Mouse (Mus musculus) limb, embryonic 11.5 days (tissue): ENCODE data around the gene Hipk1. TPM values are rescaled to one million over a fixed set of nuclear protein-coding genes. Genes with fewer than 3 reads are reported as not detected.

Experiments
- ATAC-seq: fragments of 200-750 bp; cut with Nextera tagmentation; 2 replicates; pipeline ENCODE4 v1.8.0; 2017; ENCODE audit warnings: low read depth; ENCODE audit not compliant: insufficient number of reproducible peaks, low FRiP score, low TSS enrichment
- DNase-seq: peaks from one replicate; pipeline ENCODE4 v3.0.0-alpha.2; 2015; ENCODE audit warnings: low spot score
- H3K27ac ChIP-seq: fragments of 300-500 bp; sonication (generic); replicated peaks from 2 replicates; pipeline ENCODE4 v1.5.1; 2014; ENCODE audit warnings: low read depth, mild to moderate bottlenecking, low read length
- H3K27me3 ChIP-seq: fragments of 300-500 bp; sonication (generic); 2 replicates; pipeline ENCODE4 v1.6.1; 2014; ENCODE audit warnings: mild to moderate bottlenecking, low read length, mixed read lengths; ENCODE audit not compliant: control insufficient read depth, insufficient read depth
- H3K36me3 ChIP-seq: fragments of 300-500 bp; sonication (generic); 2 replicates; pipeline ENCODE4 v1.6.1; 2014; ENCODE audit warnings: mild to moderate bottlenecking, low read length, moderate library complexity, mixed read lengths; ENCODE audit not compliant: control insufficient read depth, insufficient read depth
- H3K4me1 ChIP-seq: fragments of 300-500 bp; sonication (generic); 2 replicates; pipeline ENCODE4 v1.6.1; 2014; ENCODE audit warnings: low read length, mixed read lengths; ENCODE audit not compliant: control insufficient read depth, insufficient read depth
- H3K4me2 ChIP-seq: fragments of 300-500 bp; sonication (generic); 2 replicates; pipeline ENCODE4 v1.6.1; 2014; ENCODE audit warnings: low read depth, mild to moderate bottlenecking, moderate library complexity; ENCODE audit not compliant: severe bottlenecking
- H3K4me3 ChIP-seq: fragments of 300-500 bp; sonication (generic); 2 replicates; pipeline ENCODE4 v1.5.1; 2014; ENCODE audit warnings: low read depth, low read length
- H3K9ac ChIP-seq: fragments of 300-500 bp; sonication (generic); 2 replicates; pipeline ENCODE4 v1.6.1; 2014; ENCODE audit warnings: mild to moderate bottlenecking, low read length
- H3K9me3 ChIP-seq: fragments of 300-500 bp; sonication (generic); 2 replicates; pipeline ENCODE4 v1.6.1; 2016; ENCODE audit warnings: low read length; ENCODE audit not compliant: control insufficient read depth
- WGBS: fragments of 180-500 bp; shearing (Covaris S2); extraction: QIAGEN DNeasy Blood & Tissue Kit; methylation state at CpG from one replicate; pipeline ENCODE4 v1.1.7; 2014; 5-methylcytosine and 5-hydroxymethylcytosine counted together
- polyA plus RNA-seq: library from polyadenylated mRNA; unstranded; fragments of >200 nt; fragmentation: Nextera tagmentation; extraction: Ambion mirVana; gene quantifications from 2 replicates; pipeline ENCODE4 v1.2.1, GENCODE M21; 2014

The Hipk1 gene
- polyA plus RNA-seq, 1 experiment from 2014 or later: 13.4 TPM

DNA sequence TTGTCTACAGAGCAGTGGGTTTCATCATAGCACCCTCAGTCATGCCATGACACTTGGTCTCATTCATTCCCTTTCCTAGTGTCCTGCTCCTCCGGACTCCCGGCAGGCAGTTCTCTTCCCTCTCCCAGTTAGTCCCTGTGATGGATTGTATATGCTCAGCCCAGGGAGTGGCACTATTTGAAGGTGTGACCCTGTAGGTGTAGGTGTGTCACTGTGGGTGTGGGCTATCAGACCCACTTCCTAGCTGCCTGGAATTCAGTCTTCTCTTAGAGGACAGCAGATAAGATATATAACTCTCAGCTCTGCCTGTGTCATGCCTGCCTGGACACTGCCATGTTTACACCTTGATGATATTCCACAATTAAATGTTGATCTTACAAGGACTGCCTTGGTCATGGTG, 34.4 kb downstream of the Hipk1 start:
- Histone ChIP-seq H3K4me2 (no peak overlapping the region), H3K4me3 (no peak overlapping the region), H3K27ac (no peak overlapping the region), H3K9me3 (no peaks in the 10 kb centered on the region), H3K9ac (no peak overlapping the region), H3K27me3 (no peaks in the 10 kb centered on the region), H3K36me3 (peaks cover 10% of the 10 kb centered on the region; the same call in 1 of the 2 replicates), H3K4me1 (no peaks in the 10 kb centered on the region)
- ATAC-seq (no peak), DNase-seq (no peak)
- 96% methylated on average over 2 of the region's 2 CpGs for WGBS

- H3K4me3 ChIP-seq: no peak overlapping the region
- H3K9me3 ChIP-seq: no peaks in the 10 kb centered on the region
- no peak overlapping the region for H3K4me2 ChIP-seq
- H3K27me3 ChIP-seq: no peaks in the 10 kb centered on the region
- ATAC-seq: no peak
- no peak overlapping the region for H3K27ac ChIP-seq
- peaks cover 10% of the 10 kb centered on the region; the same call in 1 of the 2 replicates for H3K36me3 ChIP-seq
- DNase-seq: no peak
- H3K4me1 ChIP-seq: no peaks in the 10 kb centered on the region
- no peak overlapping the region for H3K9ac ChIP-seq
- 83% methylated on average over 3 of the region's 3 CpGs for WGBS
Measured at GRCm38 (mm10) chr3:103755351-103755750, 36.0 kb downstream of the Hipk1 start.

- Histone ChIP-seq H3K27me3 (no peaks in the 10 kb centered on the region), H3K27ac (no peak overlapping the region), H3K4me1 (no peaks in the 10 kb centered on the region), H3K36me3 (peaks cover 14% of the 10 kb centered on the region; the same call in 1 of the 2 replicates), H3K9me3 (no peaks in the 10 kb centered on the region), H3K9ac (no peak overlapping the region), H3K4me3 (no peak overlapping the region), H3K4me2 (no peak overlapping the region)
- no peak for ATAC-seq
- no peak for DNase-seq
- WGBS: 87% methylated on average over 2 of the region's 2 CpGs
Measured at GRCm38 (mm10) chr3:103751558-103751957, 39.8 kb downstream of the Hipk1 start.

DNA sequence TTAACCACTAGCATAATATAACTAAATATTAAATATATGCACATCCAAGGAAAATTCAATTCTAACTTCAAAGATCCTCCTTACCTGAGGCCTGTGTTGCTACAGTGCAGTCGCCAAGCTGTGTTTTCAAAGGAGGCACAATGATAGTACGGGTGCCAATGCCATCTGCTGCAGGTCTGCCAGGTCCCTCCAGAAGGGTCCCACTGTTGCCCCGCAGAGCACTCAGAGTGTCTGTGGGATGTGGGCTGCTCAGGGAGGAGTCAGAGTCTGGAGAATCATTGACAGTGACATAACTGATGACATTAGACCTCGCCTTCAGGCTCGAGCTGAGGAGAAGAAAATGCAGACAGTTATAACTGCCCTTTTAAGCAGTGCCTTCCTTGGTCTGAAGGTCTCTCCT, 44.7 kb downstream of the Hipk1 start:
- H3K4me2 ChIP-seq: no peak overlapping the region
- WGBS: 89% methylated on average over 5 of the region's 5 CpGs
- no peaks in the 10 kb centered on the region for H3K27me3 ChIP-seq
- ATAC-seq: no peak
- H3K9ac ChIP-seq: no peak overlapping the region
- H3K9me3 ChIP-seq: no peaks in the 10 kb centered on the region
- no peak overlapping the region for H3K27ac ChIP-seq
- no peak for DNase-seq
- H3K4me3 ChIP-seq: no peak overlapping the region
- peaks cover 23% of the 10 kb centered on the region for H3K36me3 ChIP-seq
- no peaks in the 10 kb centered on the region for H3K4me1 ChIP-seq

DNA sequence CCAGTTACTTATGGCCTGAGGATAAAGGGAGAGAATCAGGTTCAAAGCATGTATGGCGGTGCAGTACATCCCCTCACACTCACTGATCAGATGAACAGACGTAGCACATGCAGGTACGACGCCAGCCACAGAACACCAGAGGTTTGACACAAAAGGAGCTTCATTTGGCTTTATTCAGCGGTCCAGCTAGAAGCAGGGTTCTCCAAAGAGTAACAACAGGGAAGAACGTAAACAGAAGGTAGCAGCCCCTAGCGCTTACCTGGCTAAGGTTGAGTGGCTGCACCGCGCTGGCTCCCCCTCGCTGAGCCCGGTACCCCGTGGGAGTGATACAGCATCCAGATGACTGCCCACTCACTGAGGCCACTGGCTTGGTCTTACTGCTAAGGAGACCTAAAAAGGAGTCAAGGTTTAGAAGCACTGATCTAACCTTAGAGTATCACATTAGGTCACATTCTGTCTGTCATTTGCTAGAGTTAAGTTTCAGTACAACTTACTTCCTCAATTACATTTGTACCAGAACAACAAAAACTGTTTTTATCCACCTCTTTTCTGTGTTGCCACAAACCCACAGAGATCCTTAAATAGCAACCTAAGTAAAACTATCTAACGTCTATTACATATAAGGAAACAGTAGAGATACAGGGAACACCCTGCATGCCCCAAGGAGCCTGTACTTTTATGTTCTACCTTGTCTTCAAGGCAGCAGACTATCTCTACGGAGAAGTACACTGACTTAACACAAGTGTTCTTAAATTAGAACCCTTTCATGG, 46.2 kb downstream of the Hipk1 start:
- no peak overlapping the region for H3K27ac ChIP-seq
- no peak overlapping the region for H3K4me2 ChIP-seq
- H3K27me3 ChIP-seq: no peaks in the 10 kb centered on the region
- ATAC-seq: no peak
- H3K9me3 ChIP-seq: no peaks in the 10 kb centered on the region
- DNase-seq: no peak
- no peaks in the 10 kb centered on the region for H3K4me1 ChIP-seq
- WGBS: 88% methylated on average over 14 of the region's 14 CpGs
- H3K4me3 ChIP-seq: no peak overlapping the region
- H3K36me3 ChIP-seq: peaks cover 21% of the 10 kb centered on the region
- no peak overlapping the region for H3K9ac ChIP-seq

GRCm38 (mm10) chr3:103743208-103743607, 48.2 kb downstream of the Hipk1 start:
- Histone ChIP-seq H3K27me3 (no peaks in the 10 kb centered on the region), H3K9me3 (no peaks in the 10 kb centered on the region), H3K4me3 (no peak overlapping the region), H3K4me1 (no peaks in the 10 kb centered on the region), H3K36me3 (peaks cover 13% of the 10 kb centered on the region), H3K4me2 (no peak overlapping the region), H3K27ac (no peak overlapping the region), H3K9ac (no peak overlapping the region)
- whole genome bisulfite sequencing: 82% methylated on average over 6 of the region's 6 CpGs
- ATAC-seq (no peak), DNase-seq (no peak)

DNA sequence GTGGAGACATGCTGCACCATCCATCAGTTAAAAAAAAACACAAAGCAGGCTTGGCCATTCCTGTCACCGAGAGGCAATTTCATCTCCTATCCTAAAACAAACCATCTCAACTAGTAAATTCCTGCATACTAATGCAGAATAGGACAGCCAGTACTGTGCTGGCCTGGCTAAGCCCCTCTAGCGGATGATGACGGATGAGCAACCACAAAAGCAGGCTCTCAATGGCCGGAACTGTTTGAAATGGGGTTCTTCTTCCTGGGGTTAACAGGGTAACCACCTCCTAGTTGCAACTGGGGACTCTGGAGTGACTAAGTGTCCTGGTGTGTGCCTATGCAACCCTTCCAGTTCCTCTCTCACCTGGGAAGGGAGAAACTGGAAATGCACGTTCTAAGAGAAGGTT, 51.0 kb downstream of the Hipk1 start:
- DNase-seq (no peak), ATAC-seq (no peak)
- no peaks in the 10 kb centered on the region for H3K27me3 ChIP-seq
- H3K4me2 ChIP-seq: no peak overlapping the region
- H3K4me1 ChIP-seq: peaks cover 24% of the 10 kb centered on the region
- peaks cover 9% of the 10 kb centered on the region for H3K36me3 ChIP-seq
- no peak overlapping the region for H3K9ac ChIP-seq
- no peak overlapping the region for H3K27ac ChIP-seq
- H3K9me3 ChIP-seq: no peaks in the 10 kb centered on the region
- no peak overlapping the region for H3K4me3 ChIP-seq
- WGBS: 43% methylated on average over 5 of the region's 5 CpGs

- H3K4me3 ChIP-seq: peak within 1 kb of the TSS; percentile 33; the same call in 1 of the 2 replicates
- H3K4me2 ChIP-seq: peak within 1 kb of the TSS; percentile 70
- H3K4me1 ChIP-seq: peaks cover 34% of the 10 kb centered on the region
- ATAC-seq (no peak), DNase-seq (no peak)
- peaks cover 5% of the 10 kb centered on the region for H3K36me3 ChIP-seq
- peak within 1 kb of the TSS; percentile 60 for H3K9ac ChIP-seq
- no peaks in the 10 kb centered on the region for H3K27me3 ChIP-seq
- WGBS: 92% methylated on average over 1 of the region's 1 CpGs
- peak within 1 kb of the TSS; percentile 97 for H3K27ac ChIP-seq
- H3K9me3 ChIP-seq: no peaks in the 10 kb centered on the region
Measured at GRCm38 (mm10) chr3:103739329-103739728, 52.0 kb downstream of the Hipk1 start, which contains the start of gene Gm10964. Gene Gm10964, plus strand, starts transcription at chr3:103739366.
